Mouse (Mus musculus): ENCODE measurements around the gene Skap2.

DNA sequence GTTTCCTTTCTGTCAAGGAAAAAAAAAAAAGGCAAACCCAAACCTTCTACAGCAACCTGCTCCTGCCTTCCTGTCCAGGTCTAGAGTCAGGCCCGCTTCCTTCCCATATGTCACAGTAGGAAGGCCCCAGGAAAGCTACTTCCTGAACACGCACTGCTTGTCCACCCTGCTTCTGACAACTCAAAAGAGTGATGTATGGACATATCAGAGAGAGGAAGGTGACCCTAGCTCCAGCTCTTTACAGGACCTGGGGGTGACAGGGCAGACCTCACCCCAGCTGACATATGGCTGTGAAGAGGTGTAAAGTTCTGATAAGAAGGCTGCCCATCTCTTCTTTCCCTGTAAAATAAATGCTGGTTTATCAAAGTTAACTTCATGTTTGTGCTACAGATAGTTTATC lies 133.8 kb downstream of the Skap2 start:
- no peak for TF ChIP-seq CTCF (IDR thresholded peaks at IDR 0.05; ENCODE audit: low read depth)
- no peak; the same call in 1 of the 2 replicates for TF ChIP-seq EP300 (IDR thresholded peaks at IDR 0.05; ENCODE audit: low read depth)
